Mouse (Mus musculus): ENCODE measurements around the gene Lmx1b.

- TF ChIP-seq CTCF (IDR thresholded peaks at IDR 0.05) (no peak), EP300 (IDR thresholded peaks at IDR 0.05) (no peak)
These were observed 5.7 kb downstream of the Lmx1b start for GRCm38 (mm10) chr2:33634481-33635090.
